Mouse (Mus musculus): ENCODE measurements at regions not wholly inside any gene's neighbourhood (a gene's known extent, or its start where the extent isn't known, plus 50 kb on each side); places are given as distances from the start of the nearest gene placed in this dataset.

- ATAC-seq (ENCODE audit: low FRiP score): no peak
- Histone ChIP-seq H3K27ac (no peak overlapping the region), H3K36me3 (replicated peaks) (no peaks in the 10 kb centered on the region), H3K9ac (no peak overlapping the region), H3K9me3 (no peaks in the 10 kb centered on the region), H3K4me2 (no peak overlapping the region), H3K27me3 (no peaks in the 10 kb centered on the region), H3K4me1 (no peaks in the 10 kb centered on the region), H3K4me3 (replicated peaks) (no peak overlapping the region)
- 85% methylated on average over 9 of the region's 9 CpGs for WGBS
These were observed 462.6 kb downstream of the Tmem135 start for GRCm38 (mm10) chr7:88941246-88941910.

- Histone ChIP-seq H3K27me3 (no peaks in the 10 kb centered on the region), H3K9me3 (no peaks in the 10 kb centered on the region), H3K36me3 (replicated peaks) (no peaks in the 10 kb centered on the region), H3K4me3 (replicated peaks) (no peak overlapping the region), H3K4me2 (no peak overlapping the region), H3K27ac (no peak overlapping the region), H3K4me1 (no peaks in the 10 kb centered on the region), H3K9ac (no peak overlapping the region)
- ATAC-seq (ENCODE audit: low FRiP score): no peak
- 92% methylated on average over 2 of the region's 2 CpGs for WGBS
These were observed 463.8 kb downstream of the Tmem135 start for GRCm38 (mm10) chr7:88940196-88940595.

- H3K4me3 ChIP-seq (replicated peaks): no peak overlapping the region
- H3K4me1 ChIP-seq: no peaks in the 10 kb centered on the region
- H3K27ac ChIP-seq: no peak overlapping the region
- H3K36me3 ChIP-seq (replicated peaks): no peaks in the 10 kb centered on the region
- 85% methylated on average over 6 of the region's 6 CpGs for WGBS
- no peaks in the 10 kb centered on the region for H3K9me3 ChIP-seq
- H3K9ac ChIP-seq: no peak overlapping the region
- no peak overlapping the region for H3K4me2 ChIP-seq
- H3K27me3 ChIP-seq: no peaks in the 10 kb centered on the region
- ATAC-seq (ENCODE audit: low FRiP score): no peak
These were observed 475.7 kb downstream of the Tmem135 start for GRCm38 (mm10) chr7:88928245-88928795.

Measured in forebrain, embryonic 12.5 days (tissue).